25 mouse cellular contexts compared by ENCODE assay signal in the genomic region with DNA sequence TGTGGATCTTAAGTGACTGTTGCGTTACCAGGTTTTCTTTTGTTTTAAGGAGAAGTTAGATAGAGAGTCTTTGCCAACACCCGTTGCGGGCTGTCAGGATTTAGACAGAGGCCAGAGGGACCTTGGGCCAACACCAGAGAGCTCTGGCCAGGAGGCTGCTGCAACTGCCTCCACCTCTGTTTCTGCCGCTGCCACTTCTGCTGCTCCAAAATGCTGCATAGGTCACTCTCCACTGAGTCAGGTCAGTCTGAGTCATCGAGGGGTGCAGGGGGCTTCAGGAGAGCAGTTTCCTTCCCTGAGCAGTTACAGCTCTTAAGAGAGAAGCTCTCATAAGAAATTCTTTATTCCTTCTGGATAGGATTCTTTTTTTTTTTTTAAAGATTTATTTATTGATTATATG. TPM values are rescaled to one million over a fixed set of nuclear protein-coding genes. Genes with fewer than 3 reads are reported as not detected.
DNase-seq lines count a peak whose midpoint lies in the region; ATAC-seq and TF ChIP-seq lines count a peak whose summit lies in the region.
"Had no signal": no experiment of that assay in that cellular context is flagged by ENCODE, and none has a peak within 500 bp of the region (broad histone marks: within the 10 kb centered on the region; RNA-seq: fewer than 3 reads in every experiment).

No protein-coding gene starts in this region.

- DNase-seq in 3134 (ENCODE audit: extremely low read depth, insufficient read length, low spot score), result peak; percentile 66
- DNase-seq in 416B (ENCODE audit: low read depth), result peak; percentile 70
- DNase-seq in adipocyte (ENCODE audit: low spot score), result peak; percentile 68
- DNase-seq in left cerebral cortex, postnatal 25 days (ENCODE audit: low spot score in 2 of 2), result no peak
- no peak for DNase-seq in yolk sac, embryonic 10.5 days (ENCODE audit: low spot score)
- DNase-seq: adrenal gland, adult 2 months; adrenal gland, postnatal 25 days; cerebellum, adult 2 months; cerebellum, adult 9-10 months; cerebellum, postnatal 10 days; cerebellum, postnatal 25 days; embryo, embryonic 11 days had no signal

- H3K4me1 ChIP-seq in heart, embryonic 11.5 days (ENCODE audit: control insufficient read depth, insufficient read depth, low read length), result peaks cover 22% of the 10 kb centered on the region

- H3K27ac ChIP-seq in heart, embryonic 11.5 days (ENCODE audit: low read depth, low read length), result no peak overlapping the region
- H3K27ac ChIP-seq: embryonic facial prominence, embryonic 13.5 days; embryonic facial prominence, embryonic 15.5 days; forebrain, embryonic 10.5 days; forebrain, embryonic 12.5 days had no signal

- H3K4me3 ChIP-seq in myocyte, result no peak overlapping the region
- H3K4me3 ChIP-seq in heart, embryonic 11.5 days (ENCODE audit: low read depth, low read length), result no peak overlapping the region
- H3K4me3 ChIP-seq: embryonic facial prominence, embryonic 13.5 days; embryonic facial prominence, embryonic 15.5 days; erythroblast, embryonic 14.5 days; forebrain, embryonic 10.5 days; forebrain, embryonic 12.5 days had no signal

- no peak overlapping the region for H3ac ChIP-seq in myocyte (ENCODE audit: control insufficient read depth, insufficient read length)

- H3K4me2 ChIP-seq in myocyte (ENCODE audit: low read depth), result no peak overlapping the region
- no peak overlapping the region for H3K4me2 ChIP-seq in heart, embryonic 11.5 days
- H3K4me2 ChIP-seq: embryonic facial prominence, embryonic 13.5 days; embryonic facial prominence, embryonic 15.5 days; forebrain, embryonic 12.5 days had no signal

- 82% methylated on average over 5 of the region's 5 CpGs for WGBS in heart, embryonic 11.5 days (ENCODE audit: insufficient replicate concordance)

- intact Hi-C loops in left cerebral cortex, postnatal 25 days (cut with DNase I), result no loop called here

- no peaks in the 10 kb centered on the region for H3K79me2 ChIP-seq in myocyte (ENCODE audit: control insufficient read depth, insufficient read depth)

- no peaks in the 10 kb centered on the region for H3K9me3 ChIP-seq in heart, embryonic 11.5 days (replicated peaks; ENCODE audit: control insufficient read depth, low read length)
- H3K9me3 ChIP-seq: embryonic facial prominence, embryonic 13.5 days; embryonic facial prominence, embryonic 15.5 days; forebrain, embryonic 10.5 days; forebrain, embryonic 12.5 days had no signal

- no peak for TF ChIP-seq POLR2A in myocyte (IDR thresholded peaks at IDR 0.05; ENCODE audit: insufficient read length, low read depth)

- H3K9ac ChIP-seq in heart, embryonic 11.5 days (ENCODE audit: low read depth, low read length), result no peak overlapping the region
- H3K9ac ChIP-seq: embryonic facial prominence, embryonic 13.5 days; embryonic facial prominence, embryonic 15.5 days; forebrain, embryonic 12.5 days had no signal

- ATAC-seq in heart, embryonic 11.5 days (replicated peaks; ENCODE audit: insufficient number of reproducible peaks, low FRiP score, low TSS enrichment), result no peak
- ATAC-seq: activated CD4-positive, CD25-positive, alpha-beta regulatory T cell, adult 4 months; forebrain, embryonic 14.5 days; forebrain, embryonic 16.5 days; Patski had no signal

- H3K36me3 ChIP-seq in myocyte (ENCODE audit: control insufficient read depth, insufficient read depth), result no peaks in the 10 kb centered on the region
- H3K36me3 ChIP-seq in heart, embryonic 11.5 days (ENCODE audit: control insufficient read depth, insufficient read depth, low read length), result no peaks in the 10 kb centered on the region
- H3K36me3 ChIP-seq: embryonic facial prominence, embryonic 13.5 days; embryonic facial prominence, embryonic 15.5 days; forebrain, embryonic 10.5 days; forebrain, embryonic 12.5 days had no signal

- no peaks in the 10 kb centered on the region for H3K27me3 ChIP-seq in myocyte (ENCODE audit: control insufficient read depth, insufficient read depth, insufficient read length)
- H3K27me3 ChIP-seq in heart, embryonic 11.5 days (ENCODE audit: control insufficient read depth, insufficient read depth, low read length), result peaks cover 13% of the 10 kb centered on the region
- H3K27me3 ChIP-seq: Patski had no signal

TF ChIP-seq in myocyte, 11 proteins besides CTCF, POLR2A, EP300 and RAD21:
- TF ChIP-seq CEBPB (IDR thresholded peaks at IDR 0.05; ENCODE audit: insufficient read depth, poor library complexity, severe bottlenecking) (0 out of 2 replicates have a peak, but pooled peaks have one; percentile 23), MYOG (IDR thresholded peaks at IDR 0.05; ENCODE audit: control insufficient read depth in 1 of 3, insufficient read depth in 1 of 3, insufficient read length in 2 of 3, low read depth in 2 of 3) (no peak)

RNA-seq across cellular contexts. Expression of a gene that starts 5.2 kb away (rescaled TPM):
- polyA plus RNA-seq in myocyte (2012; fragmentation: generic; extraction: Trizol), result 54.1 TPM
- not detected for total RNA-seq in left cerebral cortex, postnatal 25 days (2021)
- polyA plus RNA-seq in heart, embryonic 11.5 days (2014; fragmentation: Nextera tagmentation; extraction: Ambion mirVana), result 0.26 and 0.37 TPM in 2 replicates
- polyA plus RNA-seq: activated CD4-positive, CD25-positive, alpha-beta regulatory T cell, adult 4 months; embryonic facial prominence, embryonic 11.5 days; erythroblast, embryonic 14.5 days; forebrain, embryonic 10.5 days; forebrain, embryonic 12.5 days had no signal

RNA-seq across cellular contexts. Expression of a gene that starts 11.1 kb away (rescaled TPM):
- polyA plus RNA-seq in myocyte (2012; fragmentation: generic; extraction: Trizol), result not detected
- total RNA-seq in left cerebral cortex, postnatal 25 days (2021), result 1 to 10 TPM in 1 of 2 experiments, under 1 TPM in 1; 0.37 to 1.2 TPM
- polyA plus RNA-seq in heart, embryonic 11.5 days (2014; fragmentation: Nextera tagmentation; extraction: Ambion mirVana), result 0.19 and 0.59 TPM in 2 replicates
- polyA plus RNA-seq: C2C12 had no signal

RNA-seq across cellular contexts. Expression of a gene that starts 18.4 kb away (rescaled TPM):
- polyA plus RNA-seq in myocyte (2012; fragmentation: generic; extraction: Trizol), result 133 TPM
- 100 to 1,000 TPM; 242 to 257 TPM for total RNA-seq in left cerebral cortex, postnatal 25 days (2021)
- polyA plus RNA-seq in heart, embryonic 11.5 days (2014; fragmentation: Nextera tagmentation; extraction: Ambion mirVana), result 72.5 and 78.9 TPM in 2 replicates

RNA-seq across cellular contexts. Expression of a gene that starts 32.9 kb away (rescaled TPM):
- polyA plus RNA-seq in myocyte (2012; fragmentation: generic; extraction: Trizol), result 40.4 TPM
- total RNA-seq in left cerebral cortex, postnatal 25 days (2021), result 10 to 100 TPM; 51.9 to 52.1 TPM
- 86.0 and 95.3 TPM in 2 replicates for polyA plus RNA-seq in heart, embryonic 11.5 days (2014; fragmentation: Nextera tagmentation; extraction: Ambion mirVana)

RNA-seq across cellular contexts. Expression of a gene that starts 33.1 kb away (rescaled TPM):
- 38.5 TPM for polyA plus RNA-seq in myocyte (2012; fragmentation: generic; extraction: Trizol)
- total RNA-seq in left cerebral cortex, postnatal 25 days (2021), result 10 to 100 TPM; 12.7 to 18.1 TPM
- polyA plus RNA-seq in heart, embryonic 11.5 days (2014; fragmentation: Nextera tagmentation; extraction: Ambion mirVana), result 38.9 and 41.6 TPM in 2 replicates

Comparison
In these comparisons a context has a peak if more than half of its experiments do, and no peak if none do; other contexts are left out.
1. DNase-seq: peak in 3134 (single experiment), 416B (single experiment) and adipocyte (single experiment); none in left cerebral cortex, postnatal 25 days (0 of 2) and yolk sac, embryonic 10.5 days (single experiment).
2. RNA of a gene that starts 5.2 kb away (polyA plus RNA-seq): 54.1 TPM in myocyte (single experiment); 0.26 to 0.37 TPM in heart, embryonic 11.5 days; every median in the first group is over 10 times any median in the second.